Mouse (Mus musculus): Measurements from ENCODE around the gene Mta2. TPM values are rescaled to one million over a fixed set of nuclear protein-coding genes. Genes with fewer than 3 reads are reported as not detected.
"Not testable (repeated sequence)": the region's sequence is repeated elsewhere in the genome, so short reads cannot be mapped to it uniquely, and the experiment has no call there.

Mta2 gene
- total RNA-seq, 2 experiments from 2014 or later = 81.1 to 89.8 TPM

DNA sequence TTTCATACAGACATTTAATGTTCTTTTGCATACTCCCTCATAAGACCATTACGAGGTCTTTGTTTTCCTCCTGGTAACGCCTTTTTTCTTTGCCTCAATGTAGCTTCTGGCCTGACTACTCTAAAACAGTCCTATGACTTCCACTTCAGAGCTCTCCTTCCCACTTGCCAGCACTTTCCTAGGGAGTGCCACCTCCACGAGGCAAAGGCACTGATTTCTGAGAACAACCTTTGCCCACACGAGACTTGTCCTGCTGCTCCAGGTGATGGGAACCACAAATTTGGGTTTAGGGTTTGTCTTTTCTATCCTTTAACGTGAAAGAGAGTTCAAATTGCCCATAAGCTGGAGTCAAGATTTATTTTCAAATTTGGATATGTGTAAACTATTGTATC is 24.5 kb downstream of the Mta2 start:
- no peak for DNase-seq (ENCODE audit: low spot score in 2 of 2)

DNA sequence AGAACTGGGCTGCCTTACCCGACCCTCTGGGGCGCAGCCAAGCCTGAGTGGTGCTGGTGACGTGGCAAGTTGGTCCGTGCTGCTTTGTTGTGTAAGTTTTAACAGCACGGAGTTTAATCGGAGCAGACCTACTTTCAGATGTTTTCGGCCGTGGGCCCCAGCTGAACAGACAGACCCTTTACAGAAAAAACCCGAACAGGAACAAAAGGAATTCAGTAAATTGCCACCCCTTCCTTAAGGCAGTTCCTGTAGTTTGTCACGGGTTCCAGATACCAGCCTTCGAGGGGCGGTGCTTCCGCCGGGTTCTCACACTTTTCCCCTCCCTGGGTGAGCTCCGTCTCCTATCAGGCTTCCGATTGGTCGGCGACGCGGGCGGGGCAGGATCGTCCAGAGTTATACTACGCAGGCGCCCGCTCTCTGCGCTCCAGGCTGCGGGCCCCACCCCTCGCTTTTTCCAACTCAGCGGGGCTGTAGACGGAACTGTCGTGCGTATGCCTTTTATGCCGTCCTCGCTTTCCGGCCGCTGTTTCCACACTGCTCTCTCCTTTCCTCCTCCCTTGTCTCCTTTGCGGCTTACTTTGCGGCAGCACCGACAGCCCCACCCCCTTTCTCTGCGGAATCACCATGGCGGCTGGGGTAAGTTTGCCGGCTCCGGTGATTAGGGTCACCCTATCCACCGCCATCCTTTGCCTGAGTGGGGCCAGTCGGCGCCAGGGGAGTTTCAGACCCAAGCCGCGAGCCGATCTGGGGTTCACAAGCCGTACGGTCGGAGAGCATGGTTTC is 25.1 kb downstream of the Mta2 start, which contains the start of gene Eef1g:
Gene Eef1g, plus strand, starts transcription at position 452 of the 783 bp plus-strand sequence.
- peak; percentile 90 to 92 for DNase-seq (ENCODE audit: low spot score in 2 of 2)

- DNase-seq (ENCODE audit: low spot score in 2 of 2) = no peak
Observed at GRCm38 (mm10) chr19:8967373-8967743, 25.7 kb downstream of the Mta2 start.

DNA sequence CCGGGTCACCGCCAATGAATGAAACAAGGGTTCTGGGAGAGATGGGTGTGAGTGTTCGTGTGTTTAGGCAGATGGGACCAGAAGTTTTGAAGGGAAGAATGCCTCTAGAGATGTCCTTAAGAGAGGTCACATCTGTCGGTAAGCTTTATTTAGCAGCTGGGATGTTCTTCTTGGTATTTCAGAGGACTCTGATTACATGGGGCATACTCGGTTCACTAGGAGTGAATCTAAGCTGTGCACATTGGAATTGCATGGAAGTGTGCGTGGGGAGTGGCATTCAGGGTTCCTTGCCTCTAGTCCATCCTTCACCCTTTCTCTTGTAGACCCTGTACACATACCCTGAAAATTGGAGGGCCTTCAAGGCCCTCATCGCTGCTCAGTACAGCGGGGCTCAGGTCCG is 26.2 kb downstream of the Mta2 start:
- no peak for DNase-seq (ENCODE audit: low spot score in 2 of 2)

DNA sequence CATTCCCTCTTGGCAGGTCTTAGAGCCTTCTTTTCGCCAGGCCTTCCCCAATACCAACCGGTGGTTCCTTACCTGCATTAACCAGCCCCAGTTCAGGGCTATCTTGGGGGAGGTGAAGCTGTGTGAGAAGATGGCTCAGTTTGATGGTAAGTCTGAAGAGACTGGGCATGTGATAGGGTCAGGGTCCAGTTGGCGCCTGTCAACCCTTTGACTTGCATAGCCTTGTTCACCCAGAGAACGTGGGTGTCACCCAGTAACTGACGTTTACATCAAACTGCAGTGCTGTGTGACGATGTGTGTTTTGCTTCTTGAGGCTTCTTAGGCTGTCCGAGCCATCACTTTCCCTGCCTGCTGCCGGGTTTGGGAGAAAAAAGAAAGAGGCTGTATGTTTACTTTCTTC is 30.8 kb downstream of the Mta2 start:
- not testable (repeated sequence) for DNase-seq (ENCODE audit: low spot score in 2 of 2)

- DNase-seq (ENCODE audit: low spot score in 2 of 2) = no peak
Observed at GRCm38 (mm10) chr19:8974638-8975037, 33.0 kb downstream of the Mta2 start.

- no peak for DNase-seq (ENCODE audit: low spot score in 2 of 2)
Observed at GRCm38 (mm10) chr19:8975491-8975890, 33.8 kb downstream of the Mta2 start.

- no peak for DNase-seq (ENCODE audit: low spot score in 2 of 2)
Observed at GRCm38 (mm10) chr19:8976535-8976934, 34.9 kb downstream of the Mta2 start.

- no peak for DNase-seq (ENCODE audit: low spot score in 2 of 2)
Observed at GRCm38 (mm10) chr19:8980771-8981170, 39.1 kb downstream of the Mta2 start.

DNA sequence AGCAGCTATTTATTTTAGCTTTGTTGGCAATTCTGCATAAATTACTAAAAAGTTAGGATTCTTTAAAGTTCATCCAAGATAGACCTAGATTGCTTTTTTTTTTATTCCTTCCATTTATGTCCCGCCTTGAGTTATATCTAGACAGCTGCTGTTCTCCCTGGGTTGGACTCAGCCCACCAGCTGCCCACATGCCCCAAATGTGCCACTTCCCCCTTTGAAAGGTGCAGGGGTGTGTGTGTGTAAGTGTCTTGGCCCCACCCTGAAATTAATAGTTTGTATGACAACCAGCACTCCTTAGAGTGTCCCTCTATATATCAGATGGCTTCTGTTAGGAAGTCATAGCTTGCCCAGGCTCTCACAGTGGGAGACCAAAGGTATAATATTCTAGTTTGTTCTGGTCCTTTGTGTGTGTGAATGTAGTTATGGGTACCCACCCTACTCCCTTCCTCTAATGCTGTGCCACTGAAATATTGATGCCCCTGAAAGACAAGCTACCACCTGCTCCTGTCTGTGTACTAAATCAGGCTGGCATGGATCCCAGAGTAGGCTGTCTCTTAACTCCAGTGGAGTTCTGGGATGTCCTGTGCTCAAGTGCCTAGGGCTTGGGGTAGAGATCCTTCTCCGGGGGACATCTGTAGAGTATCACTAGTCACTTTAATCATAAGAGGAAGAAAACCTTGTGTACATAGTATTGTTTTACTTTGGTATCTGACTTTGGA is 39.9 kb downstream of the Mta2 start:
- no peak for DNase-seq (ENCODE audit: low spot score in 2 of 2)

- no peak for DNase-seq (ENCODE audit: low spot score in 2 of 2)
Observed at GRCm38 (mm10) chr19:8982303-8983149, 40.9 kb downstream of the Mta2 start.

GRCm38 (mm10) chr19:8983150-8983650 is 41.5 kb downstream of the Mta2 start:
- no peak for DNase-seq (ENCODE audit: low spot score in 2 of 2)

- DNase-seq (ENCODE audit: low spot score in 2 of 2) = no peak
Observed at GRCm38 (mm10) chr19:8984255-8984868, 42.7 kb downstream of the Mta2 start.

- DNase-seq (ENCODE audit: low spot score in 2 of 2) = no peak
Observed at GRCm38 (mm10) chr19:8985891-8986290, 44.2 kb downstream of the Mta2 start.

GRCm38 (mm10) chr19:8987816-8988215 is 46.1 kb downstream of the Mta2 start:
- DNase-seq (ENCODE audit: low spot score in 2 of 2) = no peak

GRCm38 (mm10) chr19:8988346-8989065 is 46.8 kb downstream of the Mta2 start:
- no peak for DNase-seq (ENCODE audit: low spot score in 2 of 2)

DNA sequence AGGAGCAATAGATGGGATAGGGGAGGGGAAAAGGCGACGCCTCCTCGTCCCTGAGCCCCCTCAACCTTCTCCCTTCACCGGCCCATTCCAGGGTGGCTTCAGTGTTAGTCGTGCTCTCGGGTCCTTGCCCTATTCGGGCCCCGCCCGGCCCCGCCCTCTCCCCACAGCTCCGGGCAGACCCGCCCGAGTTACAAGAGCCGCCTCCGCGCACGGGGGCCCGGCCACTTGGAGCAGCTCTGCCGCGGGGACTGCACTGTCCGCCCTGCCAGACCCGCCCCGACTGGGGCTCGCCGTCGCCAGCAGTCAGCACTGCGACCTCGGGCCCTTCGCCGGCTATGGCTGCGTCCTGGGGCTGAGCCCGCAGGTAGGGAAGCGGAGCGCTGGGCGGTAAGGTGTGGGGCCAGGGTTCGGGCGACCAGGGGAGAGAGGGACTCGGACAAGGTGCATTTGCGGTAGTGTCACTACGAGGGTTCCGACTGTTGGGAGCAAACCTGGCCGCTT is 47.4 kb downstream of the Mta2 start, which contains the start of gene Ahnak:
Gene Ahnak, plus strand, starts transcription at position 219 of the 501 bp plus-strand sequence.
- peak; percentile 88 to 89 for DNase-seq (ENCODE audit: low spot score in 2 of 2)

GRCm38 (mm10) chr19:8989567-8990431 is 48.1 kb downstream of the Mta2 start:
- DNase-seq (ENCODE audit: low spot score in 2 of 2) = peak; percentile 83 to 89
